Mouse (Mus musculus) intestine, embryonic 16.5 days (tissue): Measurements from ENCODE around the gene Cacna1c. TPM values are rescaled to one million over a fixed set of nuclear protein-coding genes. Genes with fewer than 3 reads are reported as not detected.

Source experiments
- ATAC-seq: fragments of 200-750 bp; cut with Nextera tagmentation; 2 replicates; pipeline ENCODE4 v1.8.0; 2017; ENCODE audit warnings: moderate TSS enrichment, moderate library complexity
- H3K27ac ChIP-seq: fragments of 300-500 bp; sonication (generic); 2 replicates; pipeline ENCODE4 v1.5.1; 2014; ENCODE audit warnings: mild to moderate bottlenecking, low read length
- H3K27me3 ChIP-seq: fragments of 300-500 bp; sonication (generic); replicated peaks from 2 replicates; pipeline ENCODE4 v1.6.1; 2014; ENCODE audit warnings: low read length, control low read depth, mixed read lengths; ENCODE audit not compliant: control insufficient read depth, insufficient read depth
- H3K36me3 ChIP-seq: fragments of 300-500 bp; sonication (generic); 2 replicates; pipeline ENCODE4 v1.6.1; 2014; ENCODE audit warnings: low read length, control low read depth; ENCODE audit not compliant: control insufficient read depth, insufficient read depth
- H3K4me1 ChIP-seq: fragments of 300-500 bp; sonication (generic); 2 replicates; pipeline ENCODE4 v1.6.1; 2014; ENCODE audit warnings: low read length, control low read depth, mixed read lengths; ENCODE audit not compliant: control insufficient read depth, insufficient read depth
- H3K4me2 ChIP-seq: fragments of 300-500 bp; sonication (generic); 2 replicates; pipeline ENCODE4 v1.6.1; 2014; ENCODE audit warnings: low read depth, low read length, control low read depth
- H3K4me3 ChIP-seq: fragments of 300-500 bp; sonication (generic); 2 replicates; pipeline ENCODE4 v1.5.1; 2014; ENCODE audit warnings: mild to moderate bottlenecking, low read length
- H3K9ac ChIP-seq: fragments of 300-500 bp; sonication (generic); 2 replicates; pipeline ENCODE4 v1.6.1; 2014; ENCODE audit warnings: low read depth, low read length
- H3K9me3 ChIP-seq: fragments of 300-500 bp; sonication (generic); 2 replicates; pipeline ENCODE4 v1.6.1; 2016; ENCODE audit warnings: low read length, control low read depth; ENCODE audit not compliant: control insufficient read depth
- WGBS: fragments of 180-500 bp; shearing (Covaris S2); extraction: QIAGEN DNeasy Blood & Tissue Kit; methylation state at CpG from one replicate; pipeline ENCODE4 v1.1.7; 2014; 5-methylcytosine and 5-hydroxymethylcytosine counted together
- polyA plus RNA-seq: library from polyadenylated mRNA; unstranded; fragments of >200 nt; fragmentation: Nextera tagmentation; extraction: Ambion mirVana; gene quantifications from 2 replicates; pipeline ENCODE4 v1.2.1, GENCODE M21; 2015

Cacna1c gene
- polyA plus RNA-seq, 1 experiment from 2014 or later = 1.8 TPM

GRCm38 (mm10) chr6:118899688-118900087, 296.5 kb downstream of the Cacna1c start:
- Histone ChIP-seq H3K4me3 (no peak overlapping the region), H3K4me2 (no peak overlapping the region), H3K4me1 (no peaks in the 10 kb centered on the region), H3K9ac (no peak overlapping the region), H3K9me3 (no peaks in the 10 kb centered on the region), H3K27ac (no peak overlapping the region), H3K27me3 (no peaks in the 10 kb centered on the region), H3K36me3 (no peaks in the 10 kb centered on the region)
- 83% methylated on average over 8 of the region's 8 CpGs for WGBS
- ATAC-seq = no peak

GRCm38 (mm10) chr6:118897101-118897500, 299.1 kb downstream of the Cacna1c start:
- no peak for ATAC-seq
- no peaks in the 10 kb centered on the region for H3K4me1 ChIP-seq
- H3K27me3 ChIP-seq = no peaks in the 10 kb centered on the region
- no peak overlapping the region for H3K27ac ChIP-seq
- H3K9me3 ChIP-seq = no peaks in the 10 kb centered on the region
- 49% methylated on average over 5 of the region's 5 CpGs for WGBS
- H3K4me2 ChIP-seq = no peak overlapping the region
- H3K36me3 ChIP-seq = no peaks in the 10 kb centered on the region
- no peak overlapping the region for H3K4me3 ChIP-seq
- no peak overlapping the region for H3K9ac ChIP-seq

- WGBS = 86% methylated on average over 6 of the region's 6 CpGs
- Histone ChIP-seq H3K27me3 (no peaks in the 10 kb centered on the region), H3K4me1 (no peaks in the 10 kb centered on the region), H3K9ac (no peak overlapping the region), H3K27ac (no peak overlapping the region), H3K36me3 (no peaks in the 10 kb centered on the region), H3K4me3 (no peak overlapping the region), H3K9me3 (no peaks in the 10 kb centered on the region), H3K4me2 (no peak overlapping the region)
- ATAC-seq = no peak
Measured at GRCm38 (mm10) chr6:118894043-118894442, 302.2 kb downstream of the Cacna1c start.

DNA sequence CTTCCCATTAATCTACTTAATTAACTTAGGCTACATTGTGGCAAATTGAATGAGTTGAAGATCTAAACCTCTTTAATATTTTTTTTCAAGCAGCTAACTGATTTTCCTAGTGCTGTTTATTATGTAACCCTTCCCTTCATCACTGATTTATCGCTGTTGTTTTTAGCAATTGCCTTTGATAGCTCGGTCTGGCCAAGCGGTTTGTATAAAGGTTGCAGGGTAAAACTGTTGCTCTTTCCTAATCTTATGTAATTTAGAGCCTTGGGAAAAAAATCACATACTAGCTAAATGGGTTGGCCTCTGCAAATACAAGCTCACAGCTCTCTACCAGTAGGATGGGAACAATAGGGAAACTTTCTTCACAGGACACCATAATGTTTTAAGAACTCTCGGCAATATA, 306.8 kb downstream of the Cacna1c start:
- Histone ChIP-seq H3K4me3 (no peak overlapping the region), H3K9me3 (no peaks in the 10 kb centered on the region), H3K27ac (no peak overlapping the region), H3K36me3 (no peaks in the 10 kb centered on the region), H3K4me2 (no peak overlapping the region), H3K9ac (no peak overlapping the region), H3K4me1 (no peaks in the 10 kb centered on the region), H3K27me3 (no peaks in the 10 kb centered on the region)
- ATAC-seq = no peak
- WGBS = 68% methylated on average over 4 of the region's 4 CpGs

GRCm38 (mm10) chr6:118887032-118887431, 309.2 kb downstream of the Cacna1c start:
- WGBS = 70% methylated on average over 8 of the region's 8 CpGs
- H3K4me3 ChIP-seq = no peak overlapping the region

GRCm38 (mm10) chr6:118884961-118885360, 311.3 kb downstream of the Cacna1c start:
- no peak overlapping the region for H3K27ac ChIP-seq
- H3K4me2 ChIP-seq = no peak overlapping the region
- 69% methylated on average over 1 of the region's 1 CpGs for WGBS
- H3K4me1 ChIP-seq = no peaks in the 10 kb centered on the region
- H3K9me3 ChIP-seq = no peaks in the 10 kb centered on the region
- H3K9ac ChIP-seq = no peak overlapping the region
- no peak for ATAC-seq
- H3K36me3 ChIP-seq = no peaks in the 10 kb centered on the region
- H3K4me3 ChIP-seq = no peak overlapping the region
- no peaks in the 10 kb centered on the region for H3K27me3 ChIP-seq

More at GRCm38 (mm10) chr6:118887032-118887431, 309.2 kb downstream of the Cacna1c start:
- no peak for ATAC-seq
- Histone ChIP-seq H3K27me3 (no peaks in the 10 kb centered on the region), H3K4me2 (no peak overlapping the region), H3K27ac (no peak overlapping the region), H3K9me3 (no peaks in the 10 kb centered on the region), H3K9ac (no peak overlapping the region), H3K36me3 (no peaks in the 10 kb centered on the region), H3K4me1 (no peaks in the 10 kb centered on the region)

GRCm38 (mm10) chr6:118884073-118884551, 312.1 kb downstream of the Cacna1c start:
- ATAC-seq = no peak
- Histone ChIP-seq H3K4me1 (no peaks in the 10 kb centered on the region), H3K27me3 (no peaks in the 10 kb centered on the region), H3K36me3 (no peaks in the 10 kb centered on the region), H3K9ac (no peak overlapping the region), H3K4me3 (no peak overlapping the region), H3K4me2 (no peak overlapping the region), H3K9me3 (no peaks in the 10 kb centered on the region), H3K27ac (no peak overlapping the region)
- 78% methylated on average over 8 of the region's 8 CpGs for WGBS

DNA sequence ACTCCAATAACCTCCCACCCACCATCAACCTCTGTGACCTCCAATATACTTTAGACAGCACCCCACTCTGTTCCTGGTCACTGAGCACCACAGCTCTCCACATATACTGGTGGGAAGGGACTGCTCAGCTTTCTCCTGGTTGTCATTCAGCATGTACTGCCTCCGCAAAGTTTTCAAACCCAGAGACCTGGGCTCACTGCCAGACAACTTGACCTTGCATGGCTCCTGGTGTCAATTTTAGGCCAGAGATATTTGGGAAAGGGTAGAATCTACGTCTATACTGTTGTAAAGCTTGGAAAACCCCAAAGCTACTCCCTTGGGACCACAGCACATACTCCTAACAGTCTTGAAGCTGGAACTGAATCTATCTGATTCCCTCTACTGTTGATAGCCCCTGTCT, 320.0 kb downstream of the Cacna1c start:
- no peaks in the 10 kb centered on the region for H3K4me1 ChIP-seq
- H3K4me3 ChIP-seq = no peak overlapping the region
- H3K9me3 ChIP-seq = no peaks in the 10 kb centered on the region
- H3K9ac ChIP-seq = no peak overlapping the region
- H3K4me2 ChIP-seq = no peak overlapping the region
- no peak for ATAC-seq
- no peaks in the 10 kb centered on the region for H3K36me3 ChIP-seq
- H3K27ac ChIP-seq = no peak overlapping the region
- WGBS = 50% methylated on average over 2 of the region's 2 CpGs
- no peaks in the 10 kb centered on the region for H3K27me3 ChIP-seq

GRCm38 (mm10) chr6:118870241-118870841, 325.9 kb downstream of the Cacna1c start:
- H3K4me1 ChIP-seq = no peaks in the 10 kb centered on the region
- H3K27ac ChIP-seq = no peak overlapping the region
- H3K9me3 ChIP-seq = no peaks in the 10 kb centered on the region
- H3K36me3 ChIP-seq = no peaks in the 10 kb centered on the region
- no peak overlapping the region for H3K4me3 ChIP-seq
- no peaks in the 10 kb centered on the region for H3K27me3 ChIP-seq
- H3K4me2 ChIP-seq = no peak overlapping the region
- no peak overlapping the region for H3K9ac ChIP-seq
- ATAC-seq = no peak
- WGBS = 59% methylated on average over 7 of the region's 7 CpGs

DNA sequence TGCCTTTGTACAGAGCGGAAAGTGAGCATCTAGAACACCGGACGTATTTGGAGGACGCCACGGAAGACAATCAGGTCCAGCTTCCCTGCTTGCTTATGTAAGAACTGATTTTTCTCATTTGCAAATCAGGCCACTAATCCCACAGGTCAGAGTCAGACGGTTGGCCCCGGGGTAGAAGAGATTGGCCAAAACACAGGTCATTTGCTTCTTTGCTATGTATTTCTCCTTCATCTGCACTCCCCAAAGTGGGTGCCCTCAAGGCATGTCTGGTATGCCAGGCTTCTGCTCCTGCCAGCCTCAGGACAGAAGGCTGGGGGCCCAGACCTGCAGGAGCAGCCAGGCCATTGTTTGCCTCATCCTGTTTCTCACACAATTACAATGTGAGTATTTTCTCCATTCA, 328.8 kb downstream of the Cacna1c start:
- Histone ChIP-seq H3K27me3 (no peaks in the 10 kb centered on the region), H3K27ac (no peak overlapping the region), H3K4me1 (no peaks in the 10 kb centered on the region), H3K36me3 (no peaks in the 10 kb centered on the region), H3K9ac (no peak overlapping the region), H3K4me3 (no peak overlapping the region), H3K9me3 (no peaks in the 10 kb centered on the region), H3K4me2 (no peak overlapping the region)
- 79% methylated on average over 7 of the region's 7 CpGs for WGBS
- no peak for ATAC-seq
